Mouse (Mus musculus): Measurements from ENCODE around the gene Rala.

Rala gene

GRCm38 (mm10) chr13:17884211-17884610 is 59.8 kb downstream of the Rala start:
- DNase-seq (ENCODE audit: low read depth, low spot score), result no peak

DNA sequence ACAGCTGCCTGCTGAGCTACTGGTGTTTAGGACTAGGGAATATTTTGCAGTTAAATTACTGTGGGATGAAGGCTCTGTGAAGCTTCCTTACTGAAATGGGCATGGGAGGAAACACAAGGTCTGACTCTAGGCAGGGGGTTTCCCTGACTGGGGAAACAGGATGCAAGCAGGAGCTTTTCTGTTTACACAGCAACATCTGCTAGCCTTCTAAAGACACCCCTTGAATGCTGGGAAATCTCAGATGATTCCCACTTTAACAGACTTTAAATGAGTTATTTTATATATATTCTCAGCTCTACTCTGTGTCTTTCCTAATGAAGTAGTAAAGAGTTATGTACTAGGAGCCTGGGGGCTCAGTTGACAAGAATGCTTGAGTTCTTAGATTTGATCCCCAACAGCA is 65.0 kb downstream of the Rala start:
- no peak for DNase-seq (ENCODE audit: low read depth, low spot score)

- DNase-seq (ENCODE audit: low read depth, low spot score), result no peak
Observed at GRCm38 (mm10) chr13:17866741-17867140, 77.3 kb downstream of the Rala start.

DNA sequence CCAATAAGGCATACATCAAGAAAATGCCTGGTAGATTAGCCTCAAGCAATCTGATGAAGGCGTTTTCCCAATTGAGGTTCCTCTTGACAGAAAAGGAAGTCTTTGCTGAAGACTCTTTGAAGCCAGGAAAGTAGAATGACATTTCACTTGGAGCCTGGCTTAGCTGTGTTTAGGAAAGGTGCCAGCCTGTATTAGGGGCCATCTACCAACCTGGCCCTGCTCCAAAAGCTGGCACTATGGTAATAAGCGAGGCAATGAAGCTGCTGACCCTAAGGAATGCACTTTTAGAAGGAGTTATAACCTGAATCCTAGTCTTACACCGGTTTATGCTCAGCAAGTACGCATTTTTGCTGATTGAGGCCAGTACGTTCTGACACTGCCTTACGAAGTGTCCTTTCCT is 83.5 kb downstream of the Rala start:
- no peak for DNase-seq (ENCODE audit: low read depth, low spot score)

- DNase-seq (ENCODE audit: low read depth, low spot score), result peak; percentile 20
Observed at GRCm38 (mm10) chr13:17859365-17860033, 84.5 kb downstream of the Rala start.

DNA sequence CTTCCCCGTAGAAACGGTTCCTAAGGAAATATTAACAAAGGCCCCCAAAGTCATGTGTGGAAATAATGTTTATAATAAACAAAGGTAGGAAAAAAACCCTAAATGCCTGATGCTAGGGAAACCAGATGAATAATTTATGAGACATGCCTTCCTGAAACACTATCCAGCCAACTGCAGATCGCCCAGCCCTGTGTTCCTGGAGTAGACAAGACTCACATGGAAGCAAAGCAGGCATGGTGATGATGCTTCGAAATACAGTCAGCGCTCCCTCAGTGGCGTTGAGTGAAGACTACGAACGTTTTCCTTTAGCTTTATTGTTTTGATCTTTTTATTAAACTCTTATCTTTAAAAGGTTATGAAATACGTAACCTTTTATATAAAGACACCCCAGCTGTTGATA is 87.0 kb downstream of the Rala start:
- no peak for DNase-seq (ENCODE audit: low read depth, low spot score)

DNA sequence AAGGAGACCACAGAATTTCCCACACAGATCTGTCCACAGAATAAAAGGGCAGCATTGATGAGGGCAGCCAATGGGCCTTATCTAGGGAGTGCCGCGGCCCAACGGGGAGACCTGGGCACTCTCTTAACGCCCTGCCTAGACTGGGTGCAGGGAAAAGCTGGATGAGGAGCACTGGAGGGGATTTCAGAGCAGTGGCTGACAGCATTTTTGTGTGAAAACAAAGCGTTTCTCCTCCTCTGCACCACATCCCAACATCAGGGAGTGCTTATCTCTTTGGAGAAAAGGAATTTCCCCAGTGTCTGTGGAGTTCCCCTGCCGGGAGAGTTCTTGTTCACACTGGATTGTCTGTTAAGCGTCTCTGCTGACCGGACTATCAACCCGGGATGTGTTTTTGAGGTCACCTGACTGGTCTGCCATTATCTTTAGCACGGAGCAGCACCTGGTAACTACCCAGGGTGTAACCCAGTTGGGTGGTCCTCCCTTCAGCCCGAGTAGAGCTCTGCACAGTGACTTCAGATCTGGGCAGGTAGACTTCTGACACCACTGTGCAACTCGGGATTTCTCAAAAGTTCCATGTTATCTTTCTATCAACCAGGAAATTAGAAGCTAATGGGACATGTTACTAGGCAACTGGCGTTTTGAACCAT is 88.4 kb downstream of the Rala start:
- DNase-seq (ENCODE audit: low read depth, low spot score), result no peak

DNA sequence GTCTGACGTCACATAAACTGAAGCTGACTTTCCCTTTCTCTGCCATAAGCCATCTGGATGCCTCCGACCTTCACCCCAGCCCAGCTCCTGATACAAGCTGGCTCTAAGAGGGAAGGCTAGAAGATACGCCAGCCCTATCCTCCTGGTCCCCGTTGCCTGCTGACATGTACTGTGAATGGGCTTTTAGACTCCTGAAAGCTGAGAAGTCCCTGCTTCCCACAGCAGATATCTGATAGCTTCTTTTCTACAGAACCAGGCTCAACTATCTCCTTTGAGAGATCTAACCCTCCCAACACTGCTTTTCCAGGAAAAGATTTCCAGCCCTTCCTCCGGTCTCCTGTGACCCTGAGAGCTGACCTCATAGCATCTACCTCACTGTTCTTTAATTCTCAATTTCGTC is 89.3 kb downstream of the Rala start:
- DNase-seq (ENCODE audit: low read depth, low spot score), result no peak

DNA sequence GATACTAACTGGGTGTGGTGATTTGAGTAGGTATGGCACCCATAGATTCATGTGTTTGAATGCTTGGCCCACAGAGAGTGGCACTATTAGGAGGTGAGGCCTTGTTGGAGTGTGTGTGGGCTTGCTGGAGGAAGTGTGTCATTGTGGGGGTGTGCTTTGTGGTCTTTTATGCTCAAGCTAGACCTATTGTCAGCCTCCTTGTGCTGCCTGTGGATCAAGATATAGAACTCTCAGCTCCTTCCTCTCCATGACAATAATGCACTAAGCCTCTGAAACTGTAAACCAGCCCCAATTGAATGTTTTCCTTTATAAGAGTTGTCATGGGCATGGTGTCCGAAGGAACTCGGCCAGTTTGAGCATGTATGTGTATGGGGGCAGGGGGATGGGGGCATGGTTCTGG is 100.7 kb downstream of the Rala start:
- DNase-seq (ENCODE audit: low read depth, low spot score), result no peak

- DNase-seq (ENCODE audit: low read depth, low spot score), result no peak
Observed at GRCm38 (mm10) chr13:17842756-17843155, 101.3 kb downstream of the Rala start.

GRCm38 (mm10) chr13:17839137-17839536 is 104.9 kb downstream of the Rala start:
- no peak for DNase-seq (ENCODE audit: low read depth, low spot score)

GRCm38 (mm10) chr13:17838484-17838851 is 105.6 kb downstream of the Rala start:
- peak; percentile 88 for DNase-seq (ENCODE audit: low read depth, low spot score)

DNA sequence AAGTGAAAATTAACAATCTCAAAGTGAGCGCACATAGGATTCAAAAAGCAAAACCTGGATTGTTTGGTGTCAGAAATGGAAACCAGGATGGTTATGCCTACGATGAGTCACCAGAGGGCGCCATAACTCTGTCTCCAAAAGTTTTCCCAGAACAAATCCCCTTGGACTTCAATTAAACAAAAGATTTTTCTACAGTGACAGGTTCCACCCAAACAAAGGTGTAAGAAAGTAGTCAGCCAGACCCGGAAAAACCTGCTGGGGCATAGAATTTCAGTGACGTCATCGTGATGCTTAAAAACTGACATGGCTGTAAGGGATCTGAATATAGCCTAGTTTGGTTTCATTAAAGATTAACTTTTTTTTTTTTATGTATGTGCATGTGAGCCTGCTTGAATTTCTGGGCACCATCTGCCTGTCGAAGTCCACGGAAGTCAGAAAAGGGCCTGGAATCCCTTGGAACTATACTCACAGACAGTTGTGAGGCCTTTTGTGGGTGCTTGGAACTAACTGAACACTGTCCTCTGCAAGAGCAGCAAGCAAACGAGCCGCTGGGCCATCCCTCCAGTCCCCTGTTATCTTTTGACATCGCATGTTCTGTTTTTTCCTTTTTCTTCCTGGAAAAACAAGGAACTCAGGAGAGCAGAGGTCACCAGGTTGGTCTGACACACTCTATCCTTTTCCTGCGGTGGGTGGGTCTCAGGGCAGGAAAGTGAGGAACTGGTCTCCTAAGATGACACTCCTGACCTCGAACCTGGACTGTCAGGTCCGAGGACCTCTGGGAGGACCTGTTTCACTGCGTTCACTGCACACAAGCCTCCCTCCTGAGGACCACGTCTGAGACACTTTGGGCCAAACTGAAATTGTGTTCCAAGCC is 106.2 kb downstream of the Rala start:
- DNase-seq (ENCODE audit: low read depth, low spot score), result peak; percentile 76

GRCm38 (mm10) chr13:17836808-17837207 is 107.2 kb downstream of the Rala start:
- DNase-seq (ENCODE audit: low read depth, low spot score), result no peak

GRCm38 (mm10) chr13:17832940-17833339 is 111.1 kb downstream of the Rala start:
- DNase-seq (ENCODE audit: low read depth, low spot score), result no peak

Measured in 3T3-L1 (cell line).